Mouse (Mus musculus) megakaryocyte, embryonic 14.5 days (primary cell): ENCODE data around the gene Fcho2.

ENCODE experiments used
- FLI1 ChIP-seq: IDR thresholded peaks from 2 replicates; pipeline ENCODE4 v1.6.1; 2012; ENCODE audit warnings: low read length, inconsistent platforms, mixed read lengths
- GATA1 ChIP-seq: IDR thresholded peaks from 3 replicates; pipeline ENCODE4 v1.6.1; 2012; ENCODE audit warnings: mixed read lengths, low read length, inconsistent platforms, borderline replicate concordance

- no peak for TF ChIP-seq GATA1
- no peak for TF ChIP-seq FLI1
These were observed 114.0 kb downstream of the Fcho2 start for GRCm38 (mm10) chr13:98701309-98701675.
